Mouse (Mus musculus) heart, embryonic 11.5 days (tissue): ENCODE measurements around the gene Zfp593. TPM values are rescaled to one million over a fixed set of nuclear protein-coding genes. Genes with fewer than 3 reads are reported as not detected.

ENCODE experiments used
- ATAC-seq: fragments of 200-750 bp; cut with Nextera tagmentation; replicated peaks from 2 replicates; pipeline ENCODE4 v1.8.0; 2017; ENCODE audit warnings: moderate library complexity; ENCODE audit not compliant: insufficient number of reproducible peaks, low FRiP score, low TSS enrichment
- H3K27ac ChIP-seq: fragments of 300-500 bp; sonication (generic); 2 replicates; pipeline ENCODE4 v1.5.1; 2014; ENCODE audit warnings: mild to moderate bottlenecking, low read depth, low read length
- H3K27me3 ChIP-seq: fragments of 300-500 bp; sonication (generic); 2 replicates; pipeline ENCODE4 v1.6.1; 2014; ENCODE audit warnings: mild to moderate bottlenecking, low read length, mixed read lengths; ENCODE audit not compliant: control insufficient read depth, insufficient read depth
- H3K36me3 ChIP-seq: fragments of 300-500 bp; sonication (generic); 2 replicates; pipeline ENCODE4 v1.6.1; 2014; ENCODE audit warnings: mild to moderate bottlenecking, low read length, moderate library complexity, mixed read lengths; ENCODE audit not compliant: control insufficient read depth, insufficient read depth
- H3K4me1 ChIP-seq: fragments of 300-500 bp; sonication (generic); 2 replicates; pipeline ENCODE4 v1.6.1; 2014; ENCODE audit warnings: low read length; ENCODE audit not compliant: control insufficient read depth, insufficient read depth
- H3K4me2 ChIP-seq: fragments of 300-500 bp; sonication (generic); 2 replicates; pipeline ENCODE4 v1.6.1; 2014; ENCODE audit warnings: mild to moderate bottlenecking, moderate library complexity
- H3K4me3 ChIP-seq: fragments of 300-500 bp; sonication (generic); 2 replicates; pipeline ENCODE4 v1.5.1; 2014; ENCODE audit warnings: low read depth, low read length
- H3K9ac ChIP-seq: fragments of 300-500 bp; sonication (generic); 2 replicates; pipeline ENCODE4 v1.6.1; 2014; ENCODE audit warnings: mild to moderate bottlenecking, low read depth, low read length, moderate library complexity
- H3K9me3 ChIP-seq: fragments of 300-500 bp; sonication (generic); replicated peaks from 2 replicates; pipeline ENCODE4 v1.6.1; 2016; ENCODE audit warnings: low read length; ENCODE audit not compliant: control insufficient read depth
- WGBS: fragments of 180-500 bp; shearing (Covaris S2); extraction: QIAGEN DNeasy Blood & Tissue Kit; methylation state at CpG from one replicate; pipeline ENCODE4 v1.1.7; 2014; ENCODE audit not compliant: insufficient replicate concordance; 5-methylcytosine and 5-hydroxymethylcytosine counted together
- polyA plus RNA-seq: library from polyadenylated mRNA; unstranded; fragments of >200 nt; fragmentation: Nextera tagmentation; extraction: Ambion mirVana; gene quantifications from 2 replicates; pipeline ENCODE4 v1.2.1, GENCODE M21; 2014

Gene Zfp593
- polyA plus RNA-seq, 1 experiment from 2014 or later, result 11.5 TPM

DNA sequence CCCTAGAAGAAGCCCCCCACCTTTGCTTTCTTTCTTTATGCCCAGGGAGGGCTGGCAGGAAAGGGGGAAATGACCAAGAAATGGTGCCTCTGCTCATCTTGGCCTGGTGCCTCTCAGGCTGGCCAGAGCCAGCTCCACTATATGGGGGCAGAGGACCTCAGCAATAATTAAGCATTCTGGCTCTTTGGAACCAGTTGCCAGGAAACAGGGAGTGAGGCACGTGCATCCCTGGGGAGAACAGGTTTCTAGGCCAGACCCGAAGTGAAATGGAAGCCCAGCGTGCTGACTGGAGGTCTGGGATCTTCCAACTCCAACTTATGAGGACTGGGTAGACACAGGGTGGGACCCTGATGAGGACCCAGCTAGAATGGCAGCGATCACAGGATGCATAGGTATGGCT lies 864 bp upstream of the Zfp593 start:
- WGBS, result 56% methylated on average over 4 of the region's 4 CpGs
- Histone ChIP-seq H3K27me3 (peaks cover 37% of the 10 kb centered on the region), H3K9ac (no peak overlapping the region), H3K4me2 (no peak overlapping the region), H3K4me3 (no peak overlapping the region), H3K4me1 (peaks cover 20% of the 10 kb centered on the region), H3K36me3 (no peaks in the 10 kb centered on the region), H3K27ac (no peak overlapping the region), H3K9me3 (no peaks in the 10 kb centered on the region)
- ATAC-seq, result no peak

DNA sequence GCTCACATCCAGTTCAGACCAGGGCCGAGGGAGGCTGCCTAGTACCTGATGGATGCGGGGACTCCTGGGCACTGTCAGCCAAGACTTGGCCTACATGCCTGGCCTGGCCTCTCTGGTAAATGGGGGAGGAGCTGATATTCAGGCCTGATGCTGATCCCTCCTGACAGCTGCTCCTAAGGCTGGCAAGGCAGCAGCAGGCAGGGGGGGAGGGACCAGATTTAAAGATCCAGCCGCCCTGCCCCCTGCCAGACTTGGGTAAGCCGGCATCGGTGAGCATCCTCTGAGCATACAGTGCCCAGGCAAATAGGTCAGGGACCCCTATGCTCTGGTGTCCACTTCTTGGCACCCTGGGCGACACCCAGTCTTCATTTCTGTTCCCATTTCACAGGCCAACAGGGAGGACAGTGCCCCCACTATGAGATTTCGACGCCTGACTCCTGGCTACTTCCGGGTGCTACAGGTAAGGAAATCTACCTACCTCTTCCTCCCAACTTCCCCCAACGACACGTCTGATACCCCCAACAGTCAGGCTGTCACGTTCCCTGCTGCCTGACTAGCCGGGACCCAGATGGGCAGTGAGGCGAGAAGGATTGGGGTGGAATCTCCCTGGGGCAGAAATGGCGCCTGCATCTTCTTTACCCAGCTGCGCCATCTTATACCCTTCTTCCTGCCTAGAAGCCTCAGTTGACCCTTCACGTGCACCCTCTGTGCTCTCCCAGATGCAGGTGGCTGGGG lies 1.7 kb downstream of the Zfp593 start, which contains the start of gene E130218I03Rik:
Gene E130218I03Rik, plus strand, starts transcription at position 147 of the 735 bp plus-strand sequence.
- Histone ChIP-seq H3K27ac (no peak within 1 kb of the TSS), H3K36me3 (no peaks in the 10 kb centered on the region), H3K9me3 (no peaks in the 10 kb centered on the region), H3K4me2 (peak within 1 kb of the TSS; percentile 97), H3K4me3 (peak within 1 kb of the TSS; percentile 87), H3K4me1 (peaks cover 8% of the 10 kb centered on the region; the same call in 1 of the 2 replicates), H3K9ac (no peak within 1 kb of the TSS), H3K27me3 (peaks cover 26% of the 10 kb centered on the region)
- WGBS, result 91% methylated on average over 17 of the region's 17 CpGs
- no peak for ATAC-seq

DNA sequence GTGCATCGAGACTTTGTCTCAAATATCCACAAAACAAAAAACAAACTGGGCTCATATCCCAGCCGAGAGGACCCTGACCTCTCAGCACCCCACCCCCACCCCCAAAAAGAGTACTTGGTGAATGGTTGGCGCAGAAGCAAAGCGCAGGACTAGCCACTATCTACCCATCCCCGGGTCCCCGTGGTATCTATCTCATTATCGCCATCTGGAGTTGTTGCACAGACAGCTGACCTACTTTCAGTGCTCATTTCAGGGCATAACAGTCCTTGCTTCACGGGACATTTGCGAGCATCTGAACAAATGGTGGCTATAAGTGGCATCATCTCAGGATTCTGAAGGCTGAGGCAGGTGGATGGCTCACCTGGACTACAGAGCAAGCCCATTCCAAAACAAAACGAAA lies 6.7 kb downstream of the Zfp593 start:
- no peaks in the 10 kb centered on the region for H3K9me3 ChIP-seq
- WGBS, result 14% methylated on average over 10 of the region's 10 CpGs
- no peaks in the 10 kb centered on the region for H3K36me3 ChIP-seq
- H3K4me3 ChIP-seq, result peak overlapping the region; percentile 41
- peaks cover 21% of the 10 kb centered on the region for H3K27me3 ChIP-seq
- ATAC-seq, result no peak
- H3K9ac ChIP-seq, result no peak overlapping the region
- peaks cover 7% of the 10 kb centered on the region for H3K4me1 ChIP-seq
- no peak overlapping the region for H3K27ac ChIP-seq
- H3K4me2 ChIP-seq, result peak overlapping the region; percentile 80

DNA sequence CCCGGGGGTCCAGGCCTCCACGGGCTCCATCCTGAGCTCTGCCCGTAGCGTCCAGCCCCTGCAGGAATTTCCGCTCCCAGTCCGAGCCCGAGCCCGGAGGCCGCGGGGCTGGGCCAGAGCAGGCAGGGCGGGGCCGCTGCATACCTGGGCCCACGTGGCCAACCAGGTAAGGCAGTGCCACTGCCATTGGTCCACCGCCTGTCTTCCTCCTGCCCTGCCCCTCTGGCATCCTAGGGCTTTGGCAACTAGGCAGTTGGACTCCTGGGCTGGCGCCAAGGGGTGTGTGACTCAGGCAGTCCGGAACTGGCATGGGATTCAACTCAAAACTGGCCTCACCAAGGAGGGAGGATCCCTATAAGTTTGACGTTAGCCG lies 7.1 kb downstream of the Zfp593 start, which contains the start of gene Cnksr1:
Gene Cnksr1, minus strand, starts transcription at position 121 of the 373 bp plus-strand sequence.
- ATAC-seq, result peak; percentile 39; the same call in 1 of the 2 replicates
- 4% methylated on average over 18 of the region's 18 CpGs for WGBS
- H3K4me1 ChIP-seq, result peaks cover 7% of the 10 kb centered on the region
- no peaks in the 10 kb centered on the region for H3K36me3 ChIP-seq
- H3K27ac ChIP-seq, result no peak within 1 kb of the TSS
- H3K27me3 ChIP-seq, result peaks cover 21% of the 10 kb centered on the region
- H3K9me3 ChIP-seq, result no peaks in the 10 kb centered on the region
- H3K9ac ChIP-seq, result peak within 1 kb of the TSS; percentile 40; the same call in 1 of the 2 replicates
- H3K4me2 ChIP-seq, result peak within 1 kb of the TSS; percentile 80
- H3K4me3 ChIP-seq, result peak within 1 kb of the TSS; percentile 41

- peaks cover 24% of the 10 kb centered on the region for H3K27me3 ChIP-seq
- WGBS, result 17% methylated on average over 18 of the region's 19 CpGs
- ATAC-seq, result no peak
Measured at GRCm38 (mm10) chr4:134237582-134238278, 7.7 kb downstream of the Zfp593 start.

DNA sequence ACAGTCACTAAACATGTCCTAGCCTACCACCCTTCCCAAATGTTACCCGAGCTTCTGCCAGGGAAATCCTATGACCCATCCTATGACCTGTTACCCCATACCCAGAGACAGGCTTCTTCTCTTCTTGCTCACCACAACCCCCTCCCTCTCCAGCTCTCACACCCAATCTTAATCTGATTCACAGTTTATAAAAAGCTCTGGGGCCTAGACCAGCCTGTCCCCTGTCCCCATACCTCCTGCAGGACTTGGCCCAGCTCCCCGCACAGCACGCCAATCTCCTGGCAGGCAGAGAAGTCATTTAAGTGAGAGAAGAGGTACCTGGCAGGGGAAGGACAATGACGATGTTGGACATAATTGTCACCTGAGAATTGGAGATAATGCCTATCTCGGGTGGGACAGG lies 10.5 kb downstream of the Zfp593 start:
- 65% methylated on average over 5 of the region's 5 CpGs for WGBS
- Histone ChIP-seq H3K27ac (no peak overlapping the region), H3K4me1 (peaks cover 10% of the 10 kb centered on the region), H3K4me3 (no peak overlapping the region), H3K27me3 (peaks cover 24% of the 10 kb centered on the region), H3K36me3 (no peaks in the 10 kb centered on the region), H3K4me2 (no peak overlapping the region), H3K9me3 (no peaks in the 10 kb centered on the region), H3K9ac (no peak overlapping the region)
- no peak for ATAC-seq

More at GRCm38 (mm10) chr4:134237582-134238278, 7.7 kb downstream of the Zfp593 start:
- H3K36me3 ChIP-seq, result no peaks in the 10 kb centered on the region
- peak overlapping the region; percentile 41 for H3K4me3 ChIP-seq
- peak overlapping the region; percentile 80 for H3K4me2 ChIP-seq
- H3K9ac ChIP-seq, result peak overlapping the region; percentile 40; the same call in 1 of the 2 replicates
- H3K9me3 ChIP-seq, result no peaks in the 10 kb centered on the region
- peaks cover 7% of the 10 kb centered on the region for H3K4me1 ChIP-seq
- no peak overlapping the region for H3K27ac ChIP-seq

DNA sequence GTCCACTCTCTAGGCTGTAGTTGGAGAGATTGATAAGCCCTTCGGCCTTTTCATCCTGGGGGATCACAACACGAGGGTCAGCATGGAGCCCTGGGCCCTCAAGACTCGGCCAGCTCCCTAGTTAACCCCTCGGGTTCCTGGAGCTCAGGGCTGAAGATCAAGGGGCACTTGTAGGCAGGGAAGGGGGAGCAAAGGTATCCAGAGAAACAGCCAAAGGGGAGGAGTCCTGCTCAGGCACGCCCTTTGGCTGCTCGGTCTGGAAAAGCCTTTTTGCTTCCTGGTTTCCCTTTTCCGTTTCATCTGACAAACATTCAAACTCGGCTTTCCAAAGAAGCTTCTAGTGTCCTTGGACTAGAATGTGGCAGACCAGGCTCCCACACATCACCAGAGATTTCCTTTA lies 15.0 kb downstream of the Zfp593 start:
- 0 out of 2 replicates have a peak, but pooled peaks cover 3% of the 10 kb centered on the region for H3K4me1 ChIP-seq
- H3K27me3 ChIP-seq, result peaks cover 5% of the 10 kb centered on the region; the same call in 1 of the 2 replicates
- no peak overlapping the region for H3K4me2 ChIP-seq
- ATAC-seq, result no peak
- no peak overlapping the region for H3K9ac ChIP-seq
- H3K9me3 ChIP-seq, result no peaks in the 10 kb centered on the region
- H3K36me3 ChIP-seq, result no peaks in the 10 kb centered on the region
- H3K4me3 ChIP-seq, result no peak overlapping the region
- WGBS, result 25% methylated on average over 8 of the region's 8 CpGs
- no peak overlapping the region for H3K27ac ChIP-seq

DNA sequence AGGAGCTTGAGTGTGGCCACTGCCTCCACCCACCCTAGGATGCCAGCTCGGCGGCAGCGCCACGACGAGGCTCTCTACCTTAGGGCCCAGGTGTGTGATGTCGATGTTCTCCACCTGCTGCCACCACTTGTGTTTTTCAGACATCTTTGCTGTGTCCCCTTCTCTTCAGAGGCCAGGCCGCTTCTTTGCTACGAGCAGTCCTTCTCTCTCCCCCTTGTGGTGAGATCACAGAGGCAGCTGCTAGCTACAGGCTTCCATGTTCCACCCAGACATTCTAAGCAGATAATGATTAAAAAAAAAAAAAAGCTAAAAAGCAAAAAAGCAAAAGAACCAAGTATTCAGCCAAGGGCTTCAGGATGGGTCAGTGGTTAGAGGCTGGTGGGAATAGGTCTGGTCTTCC lies 18.2 kb downstream of the Zfp593 start, which contains the start of gene Catsper4:
Gene Catsper4, minus strand, starts transcription at position 190 of the 400 bp plus-strand sequence.
- no peak within 1 kb of the TSS for H3K4me3 ChIP-seq
- no peak within 1 kb of the TSS for H3K9ac ChIP-seq
- ATAC-seq, result no peak

More for the DNA sequence above, 18.2 kb downstream of the Zfp593 start, which contains the start of gene Catsper4:
- no peaks in the 10 kb centered on the region for H3K36me3 ChIP-seq
- no peaks in the 10 kb centered on the region for H3K27me3 ChIP-seq
- 0 out of 2 replicates have a peak, but pooled peaks cover 3% of the 10 kb centered on the region for H3K4me1 ChIP-seq
- 61% methylated on average over 8 of the region's 8 CpGs for WGBS
- no peak within 1 kb of the TSS for H3K27ac ChIP-seq
- no peak within 1 kb of the TSS for H3K4me2 ChIP-seq
- no peaks in the 10 kb centered on the region for H3K9me3 ChIP-seq
